Mouse (Mus musculus): Measurements from ENCODE around the gene Pcmt1. TPM values are rescaled to one million over a fixed set of nuclear protein-coding genes. Genes with fewer than 3 reads are reported as not detected.
"Not testable (repeated sequence)": the region's sequence is repeated elsewhere in the genome, so short reads cannot be mapped to it uniquely, and the experiment has no call there.

Gene Pcmt1
- polyA plus RNA-seq, 1 experiment from 2014 or later, result 144 TPM

DNA sequence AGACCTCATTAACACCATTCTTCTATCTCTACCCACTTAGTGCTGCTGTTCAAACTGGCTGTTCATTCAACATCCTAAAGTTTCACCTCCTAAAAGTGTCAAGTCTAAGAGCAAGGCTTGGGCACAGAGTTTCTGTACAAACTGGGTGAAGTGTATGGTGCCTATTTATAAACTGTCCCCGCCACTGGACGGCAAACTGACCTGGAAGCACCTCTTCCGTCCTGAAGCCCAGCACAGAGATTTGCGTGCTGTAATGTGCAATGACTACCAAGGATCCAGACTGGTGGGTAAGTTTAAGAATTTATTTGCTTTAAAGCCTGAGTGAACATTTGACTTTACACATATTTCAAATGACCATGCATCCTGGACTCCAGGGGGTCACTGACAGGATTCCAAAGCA, 51.8 kb downstream of the Pcmt1 start:
- WGBS, result 91% methylated on average over 4 of the region's 4 CpGs
- Histone ChIP-seq H3K9me3 (no peaks in the 10 kb centered on the region), H3K4me1 (replicated peaks) (no peaks in the 10 kb centered on the region), H3K27ac (no peak overlapping the region), H3K4me3 (no peak overlapping the region), H3K36me3 (peaks cover 67% of the 10 kb centered on the region), H3K27me3 (ENCODE audit: insufficient read depth, poor library complexity, severe bottlenecking) (no peaks in the 10 kb centered on the region)
- DNase-seq (ENCODE audit: low spot score), result no peak

DNA sequence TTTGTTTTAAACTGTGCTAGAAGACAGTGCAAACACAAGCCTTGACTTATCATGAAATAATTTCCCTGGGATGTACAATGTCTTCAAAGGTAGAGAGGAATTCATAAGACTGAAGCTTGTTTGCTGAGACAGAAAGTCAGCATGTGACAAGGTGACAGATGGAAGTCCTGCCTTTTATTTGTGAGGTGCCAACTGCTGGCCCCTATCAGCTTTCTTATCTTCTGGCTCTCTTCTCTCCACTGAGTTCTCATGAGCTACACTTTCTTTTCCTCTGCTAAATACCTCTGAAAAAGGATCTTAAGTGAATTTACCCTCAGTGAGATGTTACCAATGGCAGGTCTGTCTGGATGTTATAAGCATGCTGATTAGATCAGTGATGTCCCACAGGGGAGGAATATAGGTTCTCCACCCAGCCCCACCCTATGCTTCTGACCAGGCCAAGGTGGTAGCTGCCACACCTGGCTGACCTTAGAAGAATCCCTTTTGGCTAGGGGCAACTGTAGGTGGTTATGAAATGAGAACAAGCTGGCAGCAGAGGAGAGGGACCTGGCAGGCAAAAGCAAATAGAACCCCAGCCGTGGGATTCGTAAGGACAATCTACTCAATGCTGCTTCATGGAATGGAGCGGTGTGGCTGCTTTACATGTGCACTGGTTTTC, 56.9 kb downstream of the Pcmt1 start:
- peaks cover 31% of the 10 kb centered on the region for H3K36me3 ChIP-seq
- H3K4me1 ChIP-seq (replicated peaks), result 0 out of 2 replicates have a peak, but pooled peaks cover 3% of the 10 kb centered on the region
- WGBS, result 96% methylated on average over 3 of the region's 3 CpGs
- no peak for DNase-seq (ENCODE audit: low spot score)
- no peaks in the 10 kb centered on the region for H3K27me3 ChIP-seq (ENCODE audit: insufficient read depth, poor library complexity, severe bottlenecking)
- no peak overlapping the region for H3K4me3 ChIP-seq
- no peak overlapping the region for H3K27ac ChIP-seq
- H3K9me3 ChIP-seq, result no peaks in the 10 kb centered on the region

DNA sequence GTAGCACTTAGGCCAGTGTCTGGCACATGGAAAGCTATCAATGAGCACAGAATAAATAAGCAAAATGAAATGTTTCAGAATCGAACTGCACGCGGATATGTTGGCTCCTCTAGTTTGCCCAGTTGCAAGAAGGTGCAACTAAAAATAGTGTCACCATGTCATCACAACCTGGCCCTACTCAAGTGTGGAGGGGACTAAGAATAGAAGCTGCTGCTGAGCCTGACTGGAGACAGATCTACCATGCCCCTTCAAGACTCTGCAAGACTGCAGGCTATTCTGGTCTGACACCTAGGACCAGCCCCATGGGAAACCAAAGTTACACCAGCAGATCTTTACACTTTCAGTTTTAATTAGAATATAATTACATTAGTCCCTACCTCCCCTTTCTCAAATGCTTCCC, 58.6 kb downstream of the Pcmt1 start:
- H3K36me3 ChIP-seq, result peaks cover 15% of the 10 kb centered on the region
- WGBS, result 93% methylated on average over 3 of the region's 3 CpGs
- no peaks in the 10 kb centered on the region for H3K27me3 ChIP-seq (ENCODE audit: insufficient read depth, poor library complexity, severe bottlenecking)
- no peak overlapping the region for H3K4me3 ChIP-seq
- 0 out of 2 replicates have a peak, but pooled peaks cover 3% of the 10 kb centered on the region for H3K4me1 ChIP-seq (replicated peaks)
- H3K27ac ChIP-seq, result no peak overlapping the region
- DNase-seq (ENCODE audit: low spot score), result no peak
- H3K9me3 ChIP-seq, result no peaks in the 10 kb centered on the region

DNA sequence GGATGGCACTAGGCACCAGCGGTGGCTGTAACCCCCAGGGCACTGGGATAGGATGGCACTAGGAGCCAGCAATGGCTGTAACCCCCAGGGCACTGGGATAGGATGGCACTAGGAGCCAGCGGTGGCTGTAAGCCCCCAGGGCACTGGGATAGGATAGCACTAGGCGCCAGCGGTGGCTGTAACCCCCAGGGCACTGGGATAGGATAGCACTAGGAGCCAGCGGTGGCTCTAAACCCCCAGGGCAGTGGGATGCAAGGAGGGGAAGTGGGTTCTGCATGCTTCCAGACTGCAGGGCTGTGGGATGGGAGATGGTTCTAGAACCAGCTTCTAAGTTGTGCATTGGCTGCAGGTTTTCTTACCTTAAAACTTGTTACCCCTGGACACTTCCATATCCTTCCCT, 60.2 kb downstream of the Pcmt1 start:
- DNase-seq (ENCODE audit: low spot score), result no peak
- Histone ChIP-seq H3K4me1 (replicated peaks) (0 out of 2 replicates have a peak, but pooled peaks cover 3% of the 10 kb centered on the region), H3K36me3 (peaks cover 9% of the 10 kb centered on the region; the same call in 1 of the 2 replicates), H3K4me3 (no peak overlapping the region), H3K9me3 (no peaks in the 10 kb centered on the region), H3K27me3 (ENCODE audit: insufficient read depth, poor library complexity, severe bottlenecking) (no peaks in the 10 kb centered on the region), H3K27ac (no peak overlapping the region)
- 70% methylated on average over 5 of the region's 5 CpGs for WGBS

DNA sequence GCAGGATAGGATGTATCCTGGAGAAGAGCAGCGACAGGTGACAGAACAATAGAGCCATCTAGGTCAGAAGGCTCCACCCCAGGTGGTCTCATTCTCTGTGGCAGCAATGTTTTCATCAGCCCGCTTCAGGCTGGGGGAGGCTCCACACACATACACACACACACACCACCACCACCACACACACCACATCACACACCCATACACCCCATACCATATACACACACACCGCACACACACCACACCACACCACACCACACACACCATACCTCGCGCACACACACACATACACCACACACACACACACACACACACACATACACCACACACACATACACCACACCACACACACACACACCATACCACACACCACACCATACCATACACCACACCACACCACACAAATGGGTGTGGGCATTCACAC, 61.1 kb downstream of the Pcmt1 start:
- WGBS, result 79% methylated on average over 5 of the region's 5 CpGs

DNA sequence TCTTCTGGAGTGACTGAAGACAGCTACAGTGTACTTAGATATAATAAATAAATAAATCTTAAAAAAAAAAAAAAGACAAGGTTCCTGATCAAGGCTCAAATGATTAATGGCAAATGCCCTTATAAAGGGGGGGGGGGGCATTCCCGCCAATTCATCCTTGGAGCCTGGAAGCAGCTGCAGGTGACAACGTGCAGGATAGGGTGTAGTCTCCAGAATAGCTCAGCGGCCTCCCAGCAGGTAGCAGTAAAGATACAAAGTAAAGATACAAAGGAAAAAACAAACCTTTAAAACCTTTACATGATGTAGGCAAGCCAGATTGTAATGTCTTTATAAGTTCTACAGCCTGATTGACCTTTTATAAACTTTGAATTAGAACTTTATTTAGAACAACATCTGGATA, 63.4 kb downstream of the Pcmt1 start:
- H3K27me3 ChIP-seq (ENCODE audit: insufficient read depth, poor library complexity, severe bottlenecking); DNase-seq (ENCODE audit: low spot score); H3K27ac ChIP-seq; H3K4me1 ChIP-seq (replicated peaks); H3K4me3 ChIP-seq; H3K9me3 ChIP-seq: not testable (repeated sequence)
- 28% methylated on average over 3 of the region's 3 CpGs for WGBS
- peaks cover 10% of the 10 kb centered on the region for H3K36me3 ChIP-seq

More for the DNA sequence above, 61.1 kb downstream of the Pcmt1 start:
- H3K36me3 ChIP-seq, result peaks cover 12% of the 10 kb centered on the region
- H3K9me3 ChIP-seq, result peaks cover 2% of the 10 kb centered on the region
- no peak overlapping the region for H3K4me3 ChIP-seq
- H3K27me3 ChIP-seq (ENCODE audit: insufficient read depth, poor library complexity, severe bottlenecking), result no peaks in the 10 kb centered on the region
- DNase-seq (ENCODE audit: low spot score), result no peak
- 0 out of 2 replicates have a peak, but pooled peaks cover 3% of the 10 kb centered on the region for H3K4me1 ChIP-seq (replicated peaks)
- no peak overlapping the region for H3K27ac ChIP-seq

DNA sequence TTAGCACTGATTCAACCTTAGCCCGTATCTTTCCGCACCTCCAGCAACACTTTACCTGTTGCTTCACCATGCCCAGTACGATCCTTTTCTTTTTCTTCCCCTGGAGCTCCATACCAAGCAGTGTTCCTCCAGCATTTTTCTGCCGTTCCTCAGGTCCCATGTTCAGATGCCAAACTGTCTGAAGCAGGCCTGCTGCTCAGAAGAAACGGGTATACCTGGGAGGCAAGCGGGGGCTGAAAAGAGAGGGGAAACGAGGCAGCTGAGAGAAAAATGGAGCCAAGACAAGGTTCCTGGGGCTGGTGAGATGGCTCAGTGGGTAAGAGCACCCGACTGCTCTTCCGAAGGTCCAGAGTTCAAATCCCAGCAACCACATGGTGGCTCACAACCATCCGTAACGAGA, 63.8 kb downstream of the Pcmt1 start:
- H3K4me1 ChIP-seq (replicated peaks); H3K4me3 ChIP-seq; H3K27ac ChIP-seq; H3K9me3 ChIP-seq; H3K27me3 ChIP-seq (ENCODE audit: insufficient read depth, poor library complexity, severe bottlenecking); DNase-seq (ENCODE audit: low spot score): not testable (repeated sequence)
- peaks cover 10% of the 10 kb centered on the region for H3K36me3 ChIP-seq
- WGBS, result 84% methylated on average over 11 of the region's 11 CpGs

DNA sequence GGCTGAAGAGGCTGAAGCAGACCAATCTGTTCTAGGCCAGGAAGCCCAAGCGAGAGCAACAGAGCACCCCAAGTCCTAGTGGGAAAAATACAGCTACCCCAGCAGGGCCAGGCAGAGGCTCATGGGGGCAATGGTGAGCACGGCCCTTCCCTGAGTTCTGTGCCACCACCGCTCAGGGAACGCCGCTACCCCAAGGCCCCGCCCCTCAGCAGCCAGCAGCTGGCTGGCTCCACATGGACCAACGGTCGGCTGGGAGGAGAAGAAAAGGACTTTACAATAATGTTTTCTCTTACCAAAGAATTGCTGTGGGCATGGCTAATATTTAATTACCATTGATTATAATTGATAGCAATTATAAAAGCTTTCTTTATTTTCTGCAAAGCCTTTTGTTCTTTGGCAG, 66.1 kb downstream of the Pcmt1 start:
- H3K27me3 ChIP-seq (ENCODE audit: insufficient read depth, poor library complexity, severe bottlenecking), result no peaks in the 10 kb centered on the region
- no peak overlapping the region for H3K27ac ChIP-seq
- peaks cover 13% of the 10 kb centered on the region for H3K36me3 ChIP-seq
- 92% methylated on average over 8 of the region's 8 CpGs for WGBS
- DNase-seq (ENCODE audit: low spot score), result no peak
- no peaks in the 10 kb centered on the region for H3K4me1 ChIP-seq (replicated peaks)
- no peak overlapping the region for H3K4me3 ChIP-seq
- H3K9me3 ChIP-seq, result peaks cover 5% of the 10 kb centered on the region

DNA sequence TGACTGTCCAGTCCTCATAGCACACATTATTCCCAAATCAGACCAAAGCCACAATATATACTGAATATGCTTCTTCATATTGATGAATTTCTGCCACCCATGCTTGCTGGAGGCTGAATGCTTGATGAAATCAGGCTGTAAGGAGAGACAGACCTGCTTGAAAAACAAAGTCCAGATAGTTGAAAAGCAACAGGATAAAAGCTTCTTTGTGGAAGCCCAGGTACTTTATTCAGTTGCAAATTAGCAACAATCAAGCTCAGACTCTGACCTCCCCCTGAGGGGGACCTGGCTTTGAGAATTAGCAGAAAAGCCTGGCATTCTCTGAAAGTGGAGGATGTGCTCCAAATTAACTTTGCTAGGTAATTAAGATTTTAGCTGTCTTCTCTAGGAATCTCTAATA, 68.7 kb downstream of the Pcmt1 start:
- H3K27me3 ChIP-seq (ENCODE audit: insufficient read depth, poor library complexity, severe bottlenecking); H3K27ac ChIP-seq; H3K9me3 ChIP-seq; H3K4me3 ChIP-seq; DNase-seq (ENCODE audit: low spot score); H3K4me1 ChIP-seq (replicated peaks): not testable (repeated sequence)
- H3K36me3 ChIP-seq, result peaks cover 19% of the 10 kb centered on the region

DNA sequence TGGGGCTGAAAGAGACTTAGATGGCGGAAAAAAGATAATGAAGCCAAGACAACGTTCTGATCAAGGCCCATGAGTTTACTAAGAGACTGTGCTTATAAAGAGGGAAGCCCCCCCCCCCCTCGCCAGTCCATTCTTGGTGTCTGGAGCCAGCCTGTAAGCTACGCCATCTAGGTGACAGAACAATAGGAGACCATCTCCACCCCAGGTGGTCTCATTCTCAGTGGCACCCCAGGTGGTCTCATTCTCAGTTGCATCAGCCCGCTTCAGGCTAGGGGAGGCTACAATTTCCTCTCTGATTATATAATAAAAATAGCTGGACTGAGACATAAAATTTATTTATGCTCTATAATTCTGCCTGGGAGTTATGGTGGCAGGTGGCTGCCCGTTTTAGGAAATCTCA, 69.3 kb downstream of the Pcmt1 start:
- no peak overlapping the region for H3K27ac ChIP-seq
- DNase-seq (ENCODE audit: low spot score), result no peak
- peaks cover 5% of the 10 kb centered on the region for H3K9me3 ChIP-seq
- H3K4me1 ChIP-seq (replicated peaks), result no peaks in the 10 kb centered on the region
- peaks cover 16% of the 10 kb centered on the region for H3K36me3 ChIP-seq
- no peak overlapping the region for H3K4me3 ChIP-seq
- H3K27me3 ChIP-seq (ENCODE audit: insufficient read depth, poor library complexity, severe bottlenecking), result no peaks in the 10 kb centered on the region
- WGBS, result 62% methylated on average over 6 of the region's 6 CpGs

DNA sequence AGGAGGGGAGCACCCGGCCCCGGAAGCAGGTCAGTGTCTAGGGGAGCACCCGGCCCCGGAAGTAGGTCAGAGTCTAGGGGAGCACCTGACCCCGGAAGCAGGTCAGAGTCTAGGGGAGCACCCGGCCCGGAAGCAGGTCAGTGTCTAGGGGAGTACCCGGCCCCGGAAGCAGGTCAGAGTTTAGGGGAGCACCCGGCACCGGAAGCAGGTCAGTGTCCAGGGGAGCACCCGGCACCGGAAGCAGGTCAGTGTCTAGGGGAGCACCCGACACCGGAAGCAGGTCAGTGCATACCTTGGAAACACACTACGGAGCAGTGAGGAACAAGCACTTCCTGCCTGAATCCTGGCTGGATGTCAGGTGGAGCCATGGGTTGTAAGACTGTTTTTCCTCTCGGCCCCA, 72.3 kb downstream of the Pcmt1 start:
- WGBS, result 93% methylated on average over 17 of the region's 17 CpGs
- Histone ChIP-seq H3K27me3 (ENCODE audit: insufficient read depth, poor library complexity, severe bottlenecking) (no peaks in the 10 kb centered on the region), H3K4me1 (replicated peaks) (no peaks in the 10 kb centered on the region), H3K27ac (no peak overlapping the region), H3K36me3 (peaks cover 9% of the 10 kb centered on the region; the same call in 1 of the 2 replicates), H3K9me3 (no peaks in the 10 kb centered on the region), H3K4me3 (no peak overlapping the region)
- DNase-seq (ENCODE audit: low spot score), result no peak

DNA sequence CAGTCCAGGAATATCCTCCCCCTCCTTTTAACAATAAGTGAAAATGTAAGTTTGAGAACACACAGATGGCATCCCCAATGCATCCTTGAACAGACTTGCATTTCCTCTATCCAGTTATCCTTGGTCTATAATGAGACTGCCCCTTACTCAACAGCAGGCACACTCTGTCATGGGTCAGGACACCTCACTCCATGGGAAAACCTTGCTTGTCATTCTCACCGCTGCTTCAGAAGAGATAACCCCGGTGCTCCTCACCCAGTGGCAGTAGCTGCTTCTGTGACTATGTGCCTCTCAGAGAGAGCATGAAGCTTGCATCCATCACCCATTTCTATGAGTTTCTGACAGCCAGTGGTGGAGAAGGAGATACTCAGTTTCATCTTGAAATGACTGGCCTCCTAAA, 74.5 kb downstream of the Pcmt1 start:
- H3K4me3 ChIP-seq, result no peak overlapping the region
- no peak for DNase-seq (ENCODE audit: low spot score)
- WGBS, result 94% methylated on average over 2 of the region's 2 CpGs
- H3K27ac ChIP-seq, result no peak overlapping the region
- no peaks in the 10 kb centered on the region for H3K9me3 ChIP-seq
- peaks cover 6% of the 10 kb centered on the region; the same call in 1 of the 2 replicates for H3K36me3 ChIP-seq
- H3K4me1 ChIP-seq (replicated peaks), result no peaks in the 10 kb centered on the region
- H3K27me3 ChIP-seq (ENCODE audit: insufficient read depth, poor library complexity, severe bottlenecking), result no peaks in the 10 kb centered on the region

DNA sequence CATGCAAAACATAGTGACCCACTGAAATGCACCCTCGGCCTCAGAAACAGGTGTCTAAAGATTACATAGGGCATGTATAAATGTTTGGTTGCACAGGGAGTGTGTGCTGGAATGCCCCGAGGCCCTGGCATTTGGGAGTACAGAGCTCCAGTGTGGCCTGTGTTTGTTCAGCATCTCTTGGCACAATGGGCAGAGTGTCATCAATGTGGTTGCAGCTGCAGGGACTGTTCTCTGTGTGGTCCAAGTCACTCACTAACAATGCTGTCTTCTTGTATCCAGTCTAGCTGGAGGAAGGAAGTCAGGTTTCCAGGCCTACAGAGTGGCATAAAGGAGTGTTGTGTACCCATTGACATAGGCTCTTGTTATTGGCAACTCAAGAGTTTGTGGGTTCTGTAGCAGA, 75.8 kb downstream of the Pcmt1 start:
- H3K27ac ChIP-seq, result no peak overlapping the region
- DNase-seq (ENCODE audit: low spot score), result no peak
- H3K27me3 ChIP-seq (ENCODE audit: insufficient read depth, poor library complexity, severe bottlenecking), result no peaks in the 10 kb centered on the region
- no peaks in the 10 kb centered on the region for H3K4me1 ChIP-seq (replicated peaks)
- no peaks in the 10 kb centered on the region for H3K9me3 ChIP-seq
- no peak overlapping the region for H3K4me3 ChIP-seq
- peaks cover 6% of the 10 kb centered on the region; the same call in 1 of the 2 replicates for H3K36me3 ChIP-seq
- 76% methylated on average over 2 of the region's 2 CpGs for WGBS

DNA sequence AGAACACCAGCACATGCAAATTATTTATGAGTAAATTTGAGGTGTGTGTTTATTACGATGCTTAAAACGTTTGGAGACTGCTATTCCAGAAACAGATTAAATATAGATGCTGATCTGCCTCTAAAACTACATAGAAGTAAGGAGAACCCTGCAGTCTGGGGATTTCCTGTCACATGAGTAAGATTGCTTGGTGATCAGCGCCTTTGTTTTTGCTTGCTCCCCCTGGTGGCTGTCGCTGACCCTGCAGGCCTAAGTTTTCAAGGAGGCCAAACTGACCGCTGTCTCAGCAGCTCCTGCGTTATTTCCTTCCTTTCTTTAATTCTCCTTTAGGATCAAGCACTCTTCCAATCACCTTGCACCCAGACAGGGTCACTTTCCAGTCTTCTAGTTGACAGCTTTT, 80.3 kb downstream of the Pcmt1 start:
- 21% methylated on average over 6 of the region's 6 CpGs for WGBS
- no peaks in the 10 kb centered on the region for H3K27me3 ChIP-seq (ENCODE audit: insufficient read depth, poor library complexity, severe bottlenecking)
- H3K36me3 ChIP-seq, result no peaks in the 10 kb centered on the region
- H3K4me3 ChIP-seq, result no peak overlapping the region
- peak; percentile 78 for DNase-seq (ENCODE audit: low spot score)
- no peaks in the 10 kb centered on the region for H3K9me3 ChIP-seq
- no peaks in the 10 kb centered on the region for H3K4me1 ChIP-seq (replicated peaks)
- H3K27ac ChIP-seq, result no peak overlapping the region
